Mouse (Mus musculus) ES-Bruce4 (cell line): ENCODE measurements around the gene Stox2.

Experiments
- EP300 ChIP-seq: IDR thresholded peaks from 2 replicates; pipeline ENCODE4 v1.6.1; 2011; ENCODE audit warnings: low read depth, low read length; ENCODE audit not compliant: insufficient read depth
- POLR2A ChIP-seq: IDR thresholded peaks from one replicate; pipeline ENCODE4 v1.8.1; 2011; ENCODE audit warnings: low read length; ENCODE audit not compliant: insufficient read depth

- TF ChIP-seq POLR2A (no peak), EP300 (no peak)
Observed at GRCm38 (mm10) chr8:47354523-47355168, 91.5 kb downstream of the Stox2 start.
